In the genomic region with DNA sequence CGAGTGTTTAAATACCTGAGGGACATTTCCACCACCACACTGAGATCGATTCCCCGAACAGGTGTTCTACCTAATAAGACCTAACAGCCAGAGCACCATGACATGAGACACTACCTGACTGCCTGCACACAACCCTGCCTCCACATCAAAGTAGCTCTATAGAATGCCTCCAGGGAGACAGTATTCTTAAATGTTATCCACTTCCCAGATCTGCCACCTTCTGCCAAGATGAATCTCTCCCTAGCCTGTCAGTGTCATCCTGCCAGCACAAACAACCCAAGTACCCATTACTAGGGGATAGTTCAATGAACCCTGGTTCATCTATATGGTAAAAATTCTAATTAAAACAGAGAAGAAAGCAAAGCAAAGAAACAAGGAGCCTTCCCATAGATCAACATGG, we compare ENCODE assay signal across 19 mouse cellular contexts. TPM values are rescaled to one million over a fixed set of nuclear protein-coding genes. Genes with fewer than 3 reads are reported as not detected.
DNase-seq lines count a peak whose midpoint lies in the region; ATAC-seq and TF ChIP-seq lines count a peak whose summit lies in the region.
"Had no signal": no experiment of that assay in that cellular context is flagged by ENCODE, and none has a peak within 500 bp of the region (broad histone marks: within the 10 kb centered on the region; RNA-seq: fewer than 3 reads in every experiment).

No protein-coding gene starts in this region.

- H3K4me3 ChIP-seq in left cerebral cortex, adult 2 months = no peak overlapping the region
- no peak overlapping the region for H3K4me3 ChIP-seq in hindbrain, embryonic 12.5 days

- intact Hi-C loops in left cerebral cortex, adult 2 months (cut with DNase I) = no loop called here

- TF ChIP-seq CTCF in left cerebral cortex, adult 2 months (IDR thresholded peaks at IDR 0.05) = no peak

- H3K27me3 ChIP-seq in hindbrain, embryonic 12.5 days = no peaks in the 10 kb centered on the region
- H3K27me3 ChIP-seq: CH12.LX, Patski had no signal

- no peak overlapping the region for H3K9ac ChIP-seq in hindbrain, embryonic 12.5 days

- no peaks in the 10 kb centered on the region for H3K9me3 ChIP-seq in hindbrain, embryonic 12.5 days (replicated peaks)
- H3K9me3 ChIP-seq: G1E had no signal

- no peak for ATAC-seq in hindbrain, embryonic 12.5 days (ENCODE audit: low FRiP score)
- ATAC-seq: activated CD4-positive, CD25-positive, alpha-beta regulatory T cell, adult 4 months; CD4-positive, CD25-positive, alpha-beta regulatory T cell, adult 4 months; Patski had no signal

- peak; percentile 81 for DNase-seq in fat pad, adult 2 months (ENCODE audit: extremely low read depth, low read depth, low spot score)
- peak; percentile 80 for DNase-seq in gonadal fat pad, adult 2 months (ENCODE audit: low read depth)
- no peak for DNase-seq in left cerebral cortex, adult 2 months (ENCODE audit: extremely low spot score in 1 of 2, low spot score in 2 of 2)
- DNase-seq: adrenal gland, adult 2 months; adrenal gland, adult 8-10 months; adrenal gland, postnatal 10 days; adrenal gland, postnatal 14 days; adrenal gland, postnatal 25 days; adrenal gland, postnatal 36 days; B cell, adult 2 months; cerebellum, adult 11 months; cerebellum, adult 11-12 months; cerebellum, adult 18-20 months had no signal

- H3K4me1 ChIP-seq in hindbrain, embryonic 12.5 days = peaks cover 20% of the 10 kb centered on the region

- WGBS in hindbrain, embryonic 12.5 days = 83% methylated on average over 3 of the region's 3 CpGs

- no peak overlapping the region for H3K4me2 ChIP-seq in hindbrain, embryonic 12.5 days (replicated peaks)

- H3K27ac ChIP-seq in left cerebral cortex, adult 2 months = no peak overlapping the region
- no peak overlapping the region for H3K27ac ChIP-seq in hindbrain, embryonic 12.5 days

- H3K36me3 ChIP-seq in hindbrain, embryonic 12.5 days = no peaks in the 10 kb centered on the region
- H3K36me3 ChIP-seq: G1E had no signal

RNA-seq across cellular contexts. Expression of a gene that starts 2.7 kb away (rescaled TPM):
- 49.1 and 67.3 TPM in 2 replicates for polyA plus RNA-seq in gonadal fat pad, adult 2 months (2012; rRNA removed)
- total RNA-seq in left cerebral cortex, adult 2 months (2021) = 100 to 1,000 TPM; 255 to 290 TPM
- 50.8 and 59.8 TPM in 2 replicates for polyA plus RNA-seq in hindbrain, embryonic 12.5 days (2016; fragmentation: Nextera tagmentation; extraction: Ambion mirVana)

RNA-seq across cellular contexts. Expression of a gene that starts 4.2 kb away (rescaled TPM):
- polyA plus RNA-seq in gonadal fat pad, adult 2 months (2012; rRNA removed) = 223 and 233 TPM in 2 replicates
- 100 to 1,000 TPM; 233 to 241 TPM for total RNA-seq in left cerebral cortex, adult 2 months (2021)
- 170 TPM in 2 replicates for polyA plus RNA-seq in hindbrain, embryonic 12.5 days (2016; fragmentation: Nextera tagmentation; extraction: Ambion mirVana)

Comparison
In these comparisons a context has a peak if more than half of its experiments do, and no peak if none do; other contexts are left out.
1. DNase-seq: peak in fat pad, adult 2 months (single experiment) and gonadal fat pad, adult 2 months (single experiment); none in left cerebral cortex, adult 2 months (0 of 2).